Mouse (Mus musculus): Measurements from ENCODE around the gene Hsdl1. TPM values are rescaled to one million over a fixed set of nuclear protein-coding genes. Genes with fewer than 3 reads are reported as not detected.

Hsdl1 gene
- total RNA-seq, 4 experiments from 2014 or later = 18.4 to 22.3 (median 19.8) TPM

DNA sequence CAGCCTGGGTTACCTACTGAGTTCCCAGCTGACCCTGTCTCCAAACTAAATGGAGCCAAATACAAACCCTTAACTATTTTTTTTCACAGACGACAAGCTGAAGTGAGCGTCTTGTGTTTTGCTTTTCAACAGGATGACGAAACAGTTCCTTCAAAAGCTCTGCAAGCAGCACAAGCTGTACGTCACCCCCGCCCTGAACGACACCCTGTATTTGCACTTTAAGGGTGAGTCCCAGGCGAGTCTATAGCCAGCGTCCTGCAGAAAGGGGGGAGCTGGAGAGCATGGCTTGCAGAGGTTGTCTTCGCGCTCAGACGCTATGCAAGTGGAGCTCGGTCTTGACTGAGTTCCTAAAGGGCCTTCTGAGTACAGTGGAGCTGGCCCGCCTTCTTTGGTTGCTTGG, 4.1 kb upstream of the Hsdl1 start:
- DNase-seq (ENCODE audit: low spot score) = no peak

DNA sequence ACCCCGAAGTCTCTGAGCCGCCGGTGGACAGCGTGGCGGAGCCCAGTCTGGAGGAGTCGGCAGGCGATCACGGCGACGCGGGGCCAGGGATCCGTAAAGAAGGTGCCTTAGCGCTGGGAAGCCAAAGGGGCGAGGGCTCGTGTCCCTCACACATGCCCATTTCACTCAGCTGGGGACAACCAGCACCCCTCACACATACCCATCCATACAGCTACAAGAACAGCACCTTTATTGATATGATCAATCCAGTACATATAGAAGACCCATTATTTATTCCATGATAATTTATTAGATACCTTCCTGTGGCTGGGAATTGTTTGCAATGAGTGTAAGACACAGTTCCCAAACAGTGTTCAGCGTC, 363 bp upstream of the Hsdl1 start:
- no peak for DNase-seq (ENCODE audit: low spot score)

GRCm38 (mm10) chr8:119572411-119572810, 2.6 kb downstream of the Hsdl1 start:
- DNase-seq (ENCODE audit: low spot score) = no peak

GRCm38 (mm10) chr8:119571135-119571534, 3.8 kb downstream of the Hsdl1 start:
- no peak for DNase-seq (ENCODE audit: low spot score)

DNA sequence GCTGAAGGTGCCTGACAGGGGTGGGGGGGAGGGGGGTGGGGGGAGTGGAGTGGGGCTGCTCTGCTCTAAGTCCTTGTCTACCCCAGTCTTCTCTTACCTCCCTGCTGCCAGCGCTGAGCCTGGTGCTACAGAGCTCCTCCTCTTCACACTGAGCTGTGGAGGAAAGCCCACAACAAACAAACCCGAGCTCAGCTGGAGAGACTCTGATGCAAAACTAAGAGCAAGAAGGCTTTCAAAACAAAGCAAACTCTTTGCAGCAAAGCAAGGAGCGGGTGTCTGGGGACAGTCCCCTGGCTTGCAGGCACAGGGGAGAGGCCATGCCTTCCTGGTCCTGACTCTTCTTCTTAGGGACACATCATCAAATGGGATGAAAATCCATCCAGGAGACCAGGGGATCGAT, 5.1 kb downstream of the Hsdl1 start:
- DNase-seq (ENCODE audit: low spot score) = no peak

GRCm38 (mm10) chr8:119568951-119569350, 6.0 kb downstream of the Hsdl1 start:
- no peak for DNase-seq (ENCODE audit: low spot score)

DNA sequence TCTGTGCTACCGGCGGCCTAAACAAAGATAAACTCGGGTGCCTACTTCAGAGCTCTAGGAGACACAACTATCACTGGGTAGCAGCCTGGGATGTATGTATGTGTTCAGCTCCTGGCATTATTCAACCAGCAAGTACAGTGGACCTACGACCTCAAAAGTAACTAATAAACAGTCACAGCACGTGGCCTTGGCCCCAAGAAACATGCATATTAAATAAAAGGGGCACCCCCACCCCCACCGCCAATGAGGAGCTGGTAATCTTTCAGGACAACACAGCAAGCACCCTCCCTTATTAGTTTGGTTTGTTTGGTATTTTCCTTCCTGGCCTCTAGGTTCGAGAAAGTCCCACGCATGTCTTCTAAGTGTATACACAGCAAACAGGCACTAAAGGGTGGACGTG, 6.7 kb downstream of the Hsdl1 start:
- no peak for DNase-seq (ENCODE audit: low spot score)

DNA sequence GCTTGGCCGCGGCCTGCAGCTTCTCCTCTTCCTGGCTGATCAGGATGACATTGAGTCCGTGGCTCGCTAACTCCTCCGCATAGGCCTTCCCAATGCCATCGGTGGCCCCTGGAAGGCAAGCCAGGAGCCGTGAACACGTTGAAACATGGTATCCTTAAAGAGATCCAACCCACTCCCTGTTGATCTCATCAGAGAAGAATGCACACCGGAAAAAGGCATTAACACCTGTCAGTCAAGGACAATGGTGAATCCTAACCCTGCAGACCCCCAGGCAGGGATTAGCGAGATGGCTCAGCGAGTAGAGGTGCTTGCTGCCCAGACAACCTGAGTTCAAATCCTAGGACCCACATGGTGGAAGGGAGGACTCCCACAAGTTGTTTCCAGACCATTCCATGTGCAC, 8.6 kb downstream of the Hsdl1 start:
- no peak for DNase-seq (ENCODE audit: low spot score)

DNA sequence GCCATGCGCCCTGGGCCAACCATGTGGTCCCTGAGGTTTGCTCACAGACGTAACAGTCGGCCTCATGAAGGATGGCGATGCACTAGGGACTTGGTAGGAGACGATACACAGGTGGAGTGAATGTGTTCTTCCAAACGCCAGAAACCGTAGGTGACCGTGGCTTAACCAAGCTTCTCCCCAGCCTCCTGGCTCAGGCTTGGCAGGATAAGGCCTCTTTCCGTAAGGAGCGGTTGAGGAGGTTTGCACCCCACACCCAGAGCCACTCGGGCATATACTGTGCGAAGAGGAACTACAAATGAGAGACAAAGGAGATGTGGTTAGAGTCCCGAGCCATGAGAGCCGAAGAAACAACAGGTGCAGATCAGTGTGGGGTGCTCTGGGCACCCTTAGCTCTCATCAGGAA, 11.1 kb downstream of the Hsdl1 start:
- no peak for DNase-seq (ENCODE audit: low spot score)

GRCm38 (mm10) chr8:119559402-119559720, 15.6 kb downstream of the Hsdl1 start:
- DNase-seq (ENCODE audit: low spot score) = no peak

- DNase-seq (ENCODE audit: low spot score) = peak; percentile 96
Observed at GRCm38 (mm10) chr8:119558603-119559401, 16.2 kb downstream of the Hsdl1 start, which contains the start of gene Mbtps1. Gene Mbtps1 (minus strand): TSS chr8:119558735.

GRCm38 (mm10) chr8:119557821-119558602, 17.0 kb downstream of the Hsdl1 start:
- peak; percentile 21 for DNase-seq (ENCODE audit: low spot score)

DNA sequence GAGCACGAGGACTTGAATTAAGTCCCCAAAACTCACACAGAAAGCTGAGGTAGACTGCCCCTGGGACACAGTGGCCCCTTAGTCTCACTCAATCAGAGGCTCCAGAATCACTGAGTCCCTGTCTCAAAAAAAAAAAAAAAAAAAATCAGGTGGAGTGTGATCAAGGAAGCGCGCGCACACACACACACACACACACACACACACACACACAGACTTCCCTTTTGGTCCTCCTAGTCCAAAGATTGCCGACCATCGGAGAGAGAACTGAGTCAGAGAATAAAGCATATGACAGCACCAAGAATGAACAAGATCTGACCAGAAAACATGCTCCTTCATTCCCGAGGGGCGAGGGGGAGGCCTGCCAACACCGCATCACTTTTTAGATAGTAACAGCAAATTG, 17.9 kb downstream of the Hsdl1 start:
- no peak for DNase-seq (ENCODE audit: low spot score)

GRCm38 (mm10) chr8:119555861-119556260, 19.1 kb downstream of the Hsdl1 start:
- no peak for DNase-seq (ENCODE audit: low spot score)

DNA sequence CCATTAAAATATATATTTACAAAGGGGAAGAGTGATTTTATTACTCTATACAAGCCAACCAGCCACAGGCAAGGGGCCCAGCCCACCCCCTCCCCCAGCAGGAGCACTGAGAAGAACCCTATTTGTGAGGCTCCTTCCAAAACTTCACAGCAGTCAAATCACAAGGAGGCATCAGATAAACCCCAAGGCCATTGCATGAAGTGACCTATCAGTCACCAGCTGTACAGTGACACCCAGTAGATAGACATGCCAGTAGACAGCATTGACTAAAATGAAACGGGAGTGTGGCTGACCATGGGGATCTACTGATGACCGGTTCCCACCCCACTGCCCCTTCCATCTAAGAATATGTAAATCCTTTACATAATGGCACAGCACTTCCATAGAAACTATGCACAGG, 22.0 kb downstream of the Hsdl1 start:
- DNase-seq (ENCODE audit: low spot score) = no peak

DNA sequence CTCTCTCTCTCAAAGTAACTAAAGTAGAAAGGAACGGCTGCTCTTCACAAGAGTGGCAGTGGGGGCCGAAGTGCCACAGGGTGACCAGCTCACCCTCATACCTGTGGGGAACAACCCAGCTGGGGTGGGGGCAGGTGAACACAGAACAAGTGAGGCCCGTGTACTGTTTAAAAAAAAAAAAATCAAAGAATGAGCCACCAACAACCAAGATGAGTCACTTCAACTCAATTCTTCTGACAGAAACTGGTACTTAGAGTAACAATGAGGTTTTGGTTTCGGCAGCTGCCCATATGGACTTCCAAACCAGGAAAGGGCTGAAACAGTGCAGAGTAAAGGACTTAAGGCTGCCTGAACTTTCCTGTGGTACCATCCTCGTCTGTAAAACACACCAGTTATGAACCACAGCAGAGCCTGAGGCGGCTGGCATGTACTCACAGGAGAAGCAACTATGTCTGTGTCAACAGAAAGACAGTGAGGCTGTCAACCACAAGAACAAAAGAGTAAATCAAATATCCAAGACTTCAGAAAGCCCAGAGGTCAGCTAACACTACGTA, 26.3 kb downstream of the Hsdl1 start:
- DNase-seq (ENCODE audit: low spot score) = no peak

DNA sequence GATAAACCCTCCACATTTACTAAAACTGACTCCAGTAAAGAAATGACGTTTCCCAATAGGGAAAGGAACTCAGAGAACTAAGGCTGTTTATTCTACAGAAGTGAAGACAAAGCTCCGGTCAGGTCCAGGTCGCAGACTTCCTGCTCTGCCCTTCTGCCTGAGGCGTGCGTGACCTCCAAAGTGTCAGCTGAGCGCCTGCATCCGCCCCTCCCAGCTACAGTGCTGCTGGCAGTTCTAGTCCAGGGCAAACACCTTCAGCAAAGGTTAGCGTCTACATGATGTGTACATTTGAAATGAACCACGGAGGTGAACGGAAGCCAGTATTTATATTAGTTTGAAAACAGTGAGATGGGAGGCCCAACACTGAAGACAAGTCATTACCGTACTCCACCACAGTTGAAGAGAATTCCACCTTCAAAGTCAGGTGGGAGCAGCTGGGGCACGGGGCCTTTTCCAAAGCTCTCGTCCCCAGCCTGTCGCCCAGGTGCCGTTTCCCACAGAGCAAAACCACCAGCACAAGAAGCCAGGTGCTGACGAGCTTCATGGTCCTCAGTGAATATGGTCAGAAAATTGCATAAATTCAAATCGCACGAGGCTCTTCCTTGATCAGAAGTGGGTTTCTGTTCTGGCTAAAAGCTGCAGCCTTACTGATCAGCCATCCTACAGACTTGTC, 27.8 kb downstream of the Hsdl1 start:
- no peak for DNase-seq (ENCODE audit: low spot score)

- no peak for DNase-seq (ENCODE audit: low spot score)
Observed at GRCm38 (mm10) chr8:119545791-119546190, 29.2 kb downstream of the Hsdl1 start.

DNA sequence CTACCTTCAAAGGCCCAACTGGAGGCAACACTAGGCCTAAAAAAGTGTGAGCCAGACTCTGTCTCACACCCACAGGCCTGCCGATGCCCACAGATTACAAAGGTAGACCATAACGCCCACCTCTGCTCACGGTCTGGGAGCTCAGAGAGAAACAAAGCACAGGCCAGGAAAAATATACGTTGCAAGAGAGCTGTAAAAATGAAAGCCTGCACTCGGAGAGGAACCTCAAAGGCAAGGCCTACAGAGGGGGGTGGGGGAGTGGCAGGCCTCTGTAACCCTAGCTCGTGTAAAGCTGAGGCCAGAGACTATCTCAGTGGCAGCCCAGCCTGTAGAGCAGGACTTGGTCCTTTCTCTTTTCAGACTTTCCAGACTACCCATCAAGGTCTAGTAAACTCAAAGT, 29.8 kb downstream of the Hsdl1 start:
- DNase-seq (ENCODE audit: low spot score) = no peak

DNA sequence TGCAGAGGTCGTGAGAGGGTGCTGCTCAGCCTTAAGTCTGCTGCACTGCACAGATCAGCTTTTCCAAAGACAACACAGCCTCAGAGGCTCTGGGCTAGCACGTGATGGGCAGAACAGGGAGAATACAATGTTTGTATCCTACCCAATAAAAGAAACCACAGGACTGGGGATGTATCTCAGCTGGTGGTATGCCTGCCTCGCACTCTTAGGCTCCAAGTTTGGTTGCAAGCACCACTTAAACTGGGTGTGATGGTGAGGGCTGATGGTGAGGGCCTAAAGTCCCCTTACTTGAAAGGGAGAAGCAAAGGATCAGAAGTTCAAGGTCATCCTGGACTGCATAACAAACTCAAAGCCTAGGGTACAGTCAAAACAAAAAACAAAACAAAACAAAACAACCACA, 30.4 kb downstream of the Hsdl1 start:
- DNase-seq (ENCODE audit: low spot score) = no peak

DNA sequence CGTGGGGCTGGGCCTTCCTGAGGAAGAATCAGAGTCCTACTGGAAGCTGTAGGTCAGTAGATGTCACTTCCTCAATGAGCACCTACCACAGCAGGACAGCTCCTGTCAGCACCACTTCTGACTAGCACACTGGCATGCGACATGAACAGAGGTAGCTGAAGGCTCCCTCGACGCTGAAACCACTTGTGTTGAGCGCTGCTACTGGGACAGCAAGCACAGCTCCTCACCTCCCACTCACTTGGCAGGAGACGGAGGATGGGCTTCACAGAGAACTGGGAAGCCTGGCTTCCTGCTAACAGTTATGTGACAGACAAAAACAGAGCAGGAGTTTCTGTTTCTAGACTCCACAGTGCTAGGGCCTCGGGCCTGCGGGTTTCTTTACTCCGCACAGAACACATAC, 43.0 kb downstream of the Hsdl1 start:
- DNase-seq (ENCODE audit: low spot score) = no peak

GRCm38 (mm10) chr8:119531397-119531796, 43.6 kb downstream of the Hsdl1 start:
- no peak for DNase-seq (ENCODE audit: low spot score)
